Mouse (Mus musculus) frontal cortex, adult 2 months (tissue): ENCODE data around the gene Pappa2. TPM values are rescaled to one million over a fixed set of nuclear protein-coding genes. Genes with fewer than 3 reads are reported as not detected.
A peak's percentile ranks its signal among the peaks of the same experiment; 100 is the strongest.

Source experiments
- DNase-seq, 2 experiments: peaks; one replicate each; pipeline ENCODE4 v3.0.0; 2022; ENCODE audit warnings: low spot score in 1 of 2; ENCODE audit errors: extremely low spot score in 1 of 2
- polyA plus RNA-seq: library from polyadenylated mRNA; depleted of rRNA; stranded (reverse); fragments of >200 nt; gene quantifications from 2 replicates; pipeline ENCODE4 v1.2.3, GENCODE M21; 2012

The Pappa2 gene
- polyA plus RNA-seq, 1 experiment: 0.58 TPM

GRCm38 (mm10) chr1:158770036-158770655 is 210.1 kb downstream of the Pappa2 start:
- no peak for DNase-seq

GRCm38 (mm10) chr1:158765842-158766241 is 214.4 kb downstream of the Pappa2 start:
- DNase-seq: no peak

- DNase-seq: no peak
Observed at GRCm38 (mm10) chr1:158764727-158765126, 215.6 kb downstream of the Pappa2 start.

GRCm38 (mm10) chr1:158764211-158764610 is 216.1 kb downstream of the Pappa2 start:
- DNase-seq: no peak

GRCm38 (mm10) chr1:158748356-158749096 is 231.8 kb downstream of the Pappa2 start:
- peak in 1 of 2 experiments; percentile 15 for DNase-seq

- no peak for DNase-seq
Observed at GRCm38 (mm10) chr1:158741449-158741848, 238.8 kb downstream of the Pappa2 start.

- peak; percentile 15 to 47 for DNase-seq
Observed at GRCm38 (mm10) chr1:158740949-158741348, 239.3 kb downstream of the Pappa2 start.

GRCm38 (mm10) chr1:158740161-158740766 is 240.0 kb downstream of the Pappa2 start:
- no peak for DNase-seq

GRCm38 (mm10) chr1:158739132-158739919 is 241.0 kb downstream of the Pappa2 start:
- DNase-seq: no peak

- DNase-seq: peak; percentile 67 to 77
Observed at GRCm38 (mm10) chr1:158732868-158733496, 247.3 kb downstream of the Pappa2 start.

- peak; percentile 7 to 66 for DNase-seq
Observed at GRCm38 (mm10) chr1:158713301-158714095, 266.8 kb downstream of the Pappa2 start.

- DNase-seq: no peak
Observed at GRCm38 (mm10) chr1:158701336-158701735, 279.0 kb downstream of the Pappa2 start.

GRCm38 (mm10) chr1:158700147-158700546 is 280.1 kb downstream of the Pappa2 start:
- no peak for DNase-seq

GRCm38 (mm10) chr1:158699276-158699675 is 281.0 kb downstream of the Pappa2 start:
- no peak for DNase-seq

- DNase-seq: no peak
Observed at GRCm38 (mm10) chr1:158697859-158698569, 282.3 kb downstream of the Pappa2 start.

- DNase-seq: no peak
Observed at GRCm38 (mm10) chr1:158697423-158697822, 282.9 kb downstream of the Pappa2 start.

GRCm38 (mm10) chr1:158687726-158688125 is 292.6 kb downstream of the Pappa2 start:
- DNase-seq: no peak

GRCm38 (mm10) chr1:158669971-158670592 is 310.2 kb downstream of the Pappa2 start:
- DNase-seq: peak in 1 of 2 experiments; percentile 80
